Mouse (Mus musculus): ENCODE data around the gene Dap. TPM values are rescaled to one million over a fixed set of nuclear protein-coding genes. Genes with fewer than 3 reads are reported as not detected.

Gene Dap
- polyA plus RNA-seq, 2 experiments: 90.1 to 116 TPM

DNA sequence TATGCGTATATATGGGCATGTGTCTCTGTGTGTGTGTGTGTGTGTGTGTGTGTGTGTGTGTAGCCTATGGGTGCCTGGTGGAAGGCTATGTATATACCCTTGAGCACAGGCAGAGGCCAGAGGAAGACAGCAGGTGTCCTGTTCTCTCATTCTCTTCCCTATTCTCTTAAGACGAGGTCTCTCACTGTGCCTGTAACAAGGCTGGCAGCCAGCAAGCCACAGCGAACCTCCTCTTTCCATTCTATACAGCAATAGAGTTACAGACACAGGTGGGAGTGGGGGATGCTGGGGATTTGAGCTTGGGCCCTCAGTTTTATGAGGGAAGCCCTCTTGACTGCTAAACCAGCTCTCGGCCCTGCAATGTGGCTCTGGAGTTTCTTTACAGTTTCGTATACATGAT is 55.9 kb downstream of the Dap start:
- TF ChIP-seq POLR2A (IDR thresholded peaks at IDR 0.05; ENCODE audit: borderline replicate concordance, extremely low read depth, insufficient read depth, insufficient read length): no peak
- Histone ChIP-seq H3K4me3 (replicated peaks; ENCODE audit: low read length) (no peak overlapping the region), H3K4me2 (replicated peaks; ENCODE audit: low read depth, low read length, severe bottlenecking) (no peak overlapping the region), H3K9ac (ENCODE audit: low read depth, low read length, severe bottlenecking) (no peak overlapping the region), H3K36me3 (ENCODE audit: control insufficient read depth, insufficient read depth, low read length) (no peaks in the 10 kb centered on the region), H3K27me3 (ENCODE audit: control insufficient read depth, insufficient read depth, low read length) (no peaks in the 10 kb centered on the region), H3K27ac (replicated peaks; ENCODE audit: low read depth, low read length) (no peak overlapping the region), H3K4me1 (ENCODE audit: control insufficient read depth, insufficient read depth, low read length) (peaks cover 4% of the 10 kb centered on the region; the same call in 1 of the 2 replicates), H3K9me3 (ENCODE audit: control insufficient read depth, low read length) (no peaks in the 10 kb centered on the region)
- DNase-seq (ENCODE audit: low spot score) (no peak), ATAC-seq (ENCODE audit: low FRiP score, low read depth) (no peak)
- WGBS: 72% methylated on average over 5 of the region's 5 CpGs

DNA sequence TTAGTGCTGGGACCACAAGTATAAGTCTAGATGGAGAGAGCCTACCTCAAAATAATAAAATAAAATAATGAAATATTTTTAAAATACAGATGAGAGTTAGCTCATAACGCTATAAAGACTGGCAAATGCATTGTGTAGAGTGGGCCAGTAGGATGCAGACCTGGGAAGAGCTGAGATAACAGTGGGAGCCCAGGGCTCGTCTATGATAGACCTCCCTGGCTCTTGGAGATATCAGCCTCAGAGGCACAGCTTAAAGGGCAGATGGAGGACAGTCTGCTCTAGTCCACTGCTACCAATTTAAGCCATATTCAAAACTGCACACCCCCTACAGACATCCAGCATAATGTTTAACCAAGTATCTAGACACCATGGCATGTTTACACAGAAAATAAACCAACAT is 56.6 kb downstream of the Dap start:
- Histone ChIP-seq H3K9ac (ENCODE audit: low read depth, low read length, severe bottlenecking) (no peak overlapping the region), H3K4me1 (ENCODE audit: control insufficient read depth, insufficient read depth, low read length) (peaks cover 4% of the 10 kb centered on the region; the same call in 1 of the 2 replicates), H3K4me3 (replicated peaks; ENCODE audit: low read length) (no peak overlapping the region), H3K27ac (replicated peaks; ENCODE audit: low read depth, low read length) (no peak overlapping the region), H3K27me3 (ENCODE audit: control insufficient read depth, insufficient read depth, low read length) (no peaks in the 10 kb centered on the region), H3K9me3 (ENCODE audit: control insufficient read depth, low read length) (no peaks in the 10 kb centered on the region), H3K36me3 (ENCODE audit: control insufficient read depth, insufficient read depth, low read length) (no peaks in the 10 kb centered on the region), H3K4me2 (replicated peaks; ENCODE audit: low read depth, low read length, severe bottlenecking) (no peak overlapping the region)
- WGBS: 86% methylated on average over 2 of the region's 2 CpGs
- DNase-seq (ENCODE audit: low spot score) (no peak), ATAC-seq (ENCODE audit: low FRiP score, low read depth) (no peak)
- no peak for TF ChIP-seq POLR2A (IDR thresholded peaks at IDR 0.05; ENCODE audit: borderline replicate concordance, extremely low read depth, insufficient read depth, insufficient read length)

- Histone ChIP-seq H3K9me3 (ENCODE audit: control insufficient read depth, low read length) (no peaks in the 10 kb centered on the region), H3K27me3 (ENCODE audit: control insufficient read depth, insufficient read depth, low read length) (no peaks in the 10 kb centered on the region), H3K4me1 (ENCODE audit: control insufficient read depth, insufficient read depth, low read length) (peaks cover 4% of the 10 kb centered on the region; the same call in 1 of the 2 replicates), H3K4me3 (replicated peaks; ENCODE audit: low read length) (no peak overlapping the region), H3K27ac (replicated peaks; ENCODE audit: low read depth, low read length) (no peak overlapping the region), H3K9ac (ENCODE audit: low read depth, low read length, severe bottlenecking) (no peak overlapping the region), H3K4me2 (replicated peaks; ENCODE audit: low read depth, low read length, severe bottlenecking) (no peak overlapping the region), H3K36me3 (ENCODE audit: control insufficient read depth, insufficient read depth, low read length) (no peaks in the 10 kb centered on the region)
- DNase-seq (ENCODE audit: low spot score) (no peak), ATAC-seq (ENCODE audit: low FRiP score, low read depth) (no peak)
- 74% methylated on average over 13 of the region's 13 CpGs for WGBS
- TF ChIP-seq POLR2A (IDR thresholded peaks at IDR 0.05; ENCODE audit: borderline replicate concordance, extremely low read depth, insufficient read depth, insufficient read length): no peak
Observed at GRCm38 (mm10) chr15:31281830-31282229, 57.7 kb downstream of the Dap start.

- WGBS: 86% methylated on average over 3 of the region's 3 CpGs
- no peak overlapping the region for H3K4me2 ChIP-seq (replicated peaks; ENCODE audit: low read depth, low read length, severe bottlenecking)
- H3K4me3 ChIP-seq (replicated peaks; ENCODE audit: low read length): no peak overlapping the region
- no peak overlapping the region for H3K9ac ChIP-seq (ENCODE audit: low read depth, low read length, severe bottlenecking)
- H3K27me3 ChIP-seq (ENCODE audit: control insufficient read depth, insufficient read depth, low read length): no peaks in the 10 kb centered on the region
- H3K4me1 ChIP-seq (ENCODE audit: control insufficient read depth, insufficient read depth, low read length): peaks cover 4% of the 10 kb centered on the region; the same call in 1 of the 2 replicates
- no peak for ATAC-seq (ENCODE audit: low FRiP score, low read depth)
- no peak for TF ChIP-seq POLR2A (IDR thresholded peaks at IDR 0.05; ENCODE audit: borderline replicate concordance, extremely low read depth, insufficient read depth, insufficient read length)
- H3K36me3 ChIP-seq (ENCODE audit: control insufficient read depth, insufficient read depth, low read length): no peaks in the 10 kb centered on the region
- no peak for DNase-seq (ENCODE audit: low spot score)
- no peaks in the 10 kb centered on the region for H3K9me3 ChIP-seq (ENCODE audit: control insufficient read depth, low read length)
- no peak overlapping the region for H3K27ac ChIP-seq (replicated peaks; ENCODE audit: low read depth, low read length)
Observed at GRCm38 (mm10) chr15:31282353-31282752, 58.2 kb downstream of the Dap start.

DNA sequence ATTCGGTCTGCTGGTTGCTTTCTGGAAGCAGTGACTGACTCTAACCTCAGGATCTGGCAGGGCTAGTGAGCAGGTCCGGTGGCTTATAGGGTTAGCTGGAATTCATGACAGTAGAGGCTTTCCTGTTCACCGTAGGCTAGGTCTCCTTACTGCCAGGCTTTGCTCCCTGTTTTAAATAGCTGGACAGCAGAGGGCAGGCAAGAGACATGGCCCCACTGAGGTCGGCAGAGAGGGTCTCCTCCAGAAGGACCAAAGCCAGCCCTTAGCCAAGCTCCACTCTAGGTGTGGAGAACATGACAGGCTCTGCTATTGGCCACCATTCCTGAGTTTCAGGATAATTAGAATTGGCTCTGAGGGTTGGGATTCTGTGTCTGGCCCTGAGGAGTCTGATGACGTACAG is 60.0 kb downstream of the Dap start:
- Histone ChIP-seq H3K9me3 (ENCODE audit: control insufficient read depth, low read length) (0 out of 2 replicates have a peak, but pooled peaks cover 4% of the 10 kb centered on the region), H3K4me3 (replicated peaks; ENCODE audit: low read length) (no peak overlapping the region), H3K9ac (ENCODE audit: low read depth, low read length, severe bottlenecking) (no peak overlapping the region), H3K27me3 (ENCODE audit: control insufficient read depth, insufficient read depth, low read length) (no peaks in the 10 kb centered on the region), H3K36me3 (ENCODE audit: control insufficient read depth, insufficient read depth, low read length) (no peaks in the 10 kb centered on the region), H3K27ac (replicated peaks; ENCODE audit: low read depth, low read length) (no peak overlapping the region), H3K4me2 (replicated peaks; ENCODE audit: low read depth, low read length, severe bottlenecking) (no peak overlapping the region), H3K4me1 (ENCODE audit: control insufficient read depth, insufficient read depth, low read length) (peaks cover 4% of the 10 kb centered on the region; the same call in 1 of the 2 replicates)
- TF ChIP-seq POLR2A (IDR thresholded peaks at IDR 0.05; ENCODE audit: borderline replicate concordance, extremely low read depth, insufficient read depth, insufficient read length): no peak
- DNase-seq (ENCODE audit: low spot score): no peak
- ATAC-seq (ENCODE audit: low FRiP score, low read depth): no peak
- WGBS: 63% methylated on average over 5 of the region's 5 CpGs
